Mouse (Mus musculus) right cerebral cortex, adult 2 months (tissue): ENCODE measurements around the gene Mfsd2b.

Experiments
- DNase-seq, 2 experiments: peaks; one replicate each; pipeline ENCODE4 v3.0.0; 2021 to 2022; ENCODE audit warnings: low spot score in 2 of 2

Mfsd2b gene

GRCm38 (mm10) chr12:4873531-4873930 lies 628 bp downstream of the Mfsd2b start:
- DNase-seq, result no peak

- no peak for DNase-seq
Measured at GRCm38 (mm10) chr12:4872983-4873477, 1.1 kb downstream of the Mfsd2b start.

DNA sequence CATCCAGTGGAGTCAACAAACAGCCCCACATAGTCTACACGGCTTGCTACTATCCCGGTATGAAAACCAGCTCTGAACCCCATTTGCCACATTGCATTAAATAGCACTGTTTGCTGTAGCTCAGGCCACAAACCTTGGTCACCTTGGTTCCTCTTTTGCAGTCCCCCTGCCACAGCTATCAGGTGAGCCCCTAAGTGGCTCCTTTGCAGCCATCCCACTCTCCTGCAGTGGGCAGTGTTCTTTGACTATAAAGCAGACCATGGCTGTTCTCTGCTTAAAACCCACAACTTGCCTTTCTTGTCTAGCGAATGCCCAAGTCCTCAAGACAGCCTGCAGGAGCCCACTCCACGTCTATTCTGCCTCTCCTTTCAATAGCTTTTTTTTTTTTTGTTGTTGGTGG lies 1.9 kb downstream of the Mfsd2b start:
- no peak for DNase-seq

GRCm38 (mm10) chr12:4871260-4871659 lies 2.9 kb downstream of the Mfsd2b start:
- no peak for DNase-seq

GRCm38 (mm10) chr12:4868924-4869323 lies 5.2 kb downstream of the Mfsd2b start:
- DNase-seq, result no peak

DNA sequence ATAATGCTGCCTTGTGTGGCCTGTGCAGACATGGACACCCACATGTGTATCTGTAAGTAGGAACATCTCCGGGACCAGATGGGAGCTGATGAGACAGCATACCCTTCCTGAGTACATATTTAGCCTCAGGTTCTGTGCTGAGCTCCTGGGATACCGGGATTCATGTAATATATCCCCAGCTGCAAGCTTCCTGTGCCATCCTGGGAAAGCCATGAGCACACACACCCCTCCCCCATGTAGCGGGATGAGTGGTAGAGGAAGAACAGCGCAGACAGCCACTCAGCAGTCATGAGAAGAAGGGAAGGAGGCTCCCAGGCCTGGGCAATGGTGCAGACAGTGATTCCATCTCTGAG lies 9.8 kb downstream of the Mfsd2b start:
- DNase-seq, result peak; percentile 55 to 57

DNA sequence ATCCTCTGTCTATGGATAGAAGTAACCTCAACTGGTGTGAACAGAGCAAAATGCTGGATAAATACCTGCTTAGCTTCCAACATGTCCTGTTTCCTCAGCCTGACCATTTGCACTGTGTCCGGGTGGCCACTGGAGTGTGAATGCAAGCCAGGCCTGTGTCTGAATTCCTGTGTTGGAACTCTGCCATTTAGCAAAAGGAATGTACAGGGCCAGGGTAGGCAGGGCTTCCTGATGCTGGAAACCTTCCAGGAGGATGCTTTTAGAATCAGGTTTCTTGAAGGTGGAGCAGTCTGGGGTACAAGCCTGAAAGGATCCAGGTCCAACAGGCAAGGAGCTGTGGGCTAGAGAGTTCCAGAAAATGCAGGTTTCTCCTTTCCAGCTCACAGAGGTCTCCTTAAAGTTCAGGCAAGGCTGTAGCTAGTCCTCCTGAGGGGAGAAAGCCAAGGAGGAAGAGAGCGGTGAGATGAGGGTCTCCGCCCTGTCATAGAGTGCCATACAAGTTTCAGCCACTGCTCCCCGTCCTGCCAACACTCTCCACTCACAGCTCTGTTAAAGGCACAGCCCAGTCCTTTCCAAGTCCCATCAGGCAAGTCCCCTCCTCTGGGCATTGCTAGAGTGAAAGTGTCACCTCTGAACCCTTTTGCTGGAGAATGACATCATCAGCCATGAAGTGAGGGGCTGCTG lies 10.4 kb downstream of the Mfsd2b start:
- DNase-seq, result peak in 1 of 2 experiments; percentile 15

- DNase-seq, result no peak
Measured at GRCm38 (mm10) chr12:4862672-4863071, 11.5 kb downstream of the Mfsd2b start.

DNA sequence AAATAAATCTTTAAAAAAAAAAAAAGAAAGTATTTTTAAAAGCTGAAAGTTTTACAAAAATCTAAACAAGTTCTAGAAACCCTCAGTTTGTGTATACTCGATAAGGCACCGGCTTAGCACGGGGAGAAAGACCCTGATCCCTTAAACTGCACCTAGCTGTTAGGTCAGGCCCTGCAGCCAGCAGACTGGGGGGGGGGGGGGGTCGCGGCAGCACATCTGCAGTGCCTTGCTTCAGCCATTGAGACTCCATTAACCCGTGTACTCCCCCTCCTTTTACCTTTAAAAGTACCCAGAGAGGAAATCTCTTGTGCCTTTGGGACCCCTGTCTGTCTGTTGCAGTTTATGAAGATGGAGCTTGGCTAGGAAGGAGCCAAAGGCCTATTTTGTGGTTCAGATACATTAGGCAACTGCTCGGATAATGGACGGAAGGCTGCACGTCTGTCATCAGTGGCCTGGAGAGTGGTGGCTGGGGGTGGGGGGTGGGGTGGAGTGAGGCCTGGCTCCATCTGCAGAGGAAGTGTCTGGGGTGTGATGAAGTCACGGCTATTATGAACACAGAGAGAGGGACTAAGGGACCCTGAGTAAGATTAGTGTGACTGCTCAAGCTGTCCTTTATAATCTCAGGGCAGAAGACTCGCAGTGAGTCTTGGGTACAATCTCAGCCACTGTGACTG lies 14.8 kb downstream of the Mfsd2b start:
- no peak for DNase-seq

- DNase-seq, result no peak
Measured at GRCm38 (mm10) chr12:4856834-4857233, 17.3 kb downstream of the Mfsd2b start.

DNA sequence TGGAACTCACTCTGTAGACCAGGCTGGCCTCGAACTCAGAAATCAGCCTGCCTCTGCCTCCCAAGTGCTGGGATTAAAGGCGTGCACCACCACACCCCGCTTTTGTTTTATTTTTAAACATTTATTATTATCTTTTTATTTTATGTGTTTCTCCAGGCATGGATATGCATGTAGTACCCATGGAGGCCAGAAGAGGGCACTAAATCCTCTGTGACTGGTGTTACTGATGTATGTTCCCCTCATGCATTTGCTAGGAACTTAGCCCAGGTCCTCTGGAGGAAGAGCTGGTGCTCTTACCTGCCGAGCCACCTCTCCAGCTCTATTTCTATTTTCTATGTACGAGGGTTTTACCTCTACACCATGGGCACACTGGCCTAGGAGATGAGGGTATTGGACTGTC lies 18.0 kb downstream of the Mfsd2b start:
- no peak for DNase-seq

GRCm38 (mm10) chr12:4843741-4844140 lies 30.4 kb downstream of the Mfsd2b start:
- DNase-seq, result peak in 1 of 2 experiments; percentile 33

DNA sequence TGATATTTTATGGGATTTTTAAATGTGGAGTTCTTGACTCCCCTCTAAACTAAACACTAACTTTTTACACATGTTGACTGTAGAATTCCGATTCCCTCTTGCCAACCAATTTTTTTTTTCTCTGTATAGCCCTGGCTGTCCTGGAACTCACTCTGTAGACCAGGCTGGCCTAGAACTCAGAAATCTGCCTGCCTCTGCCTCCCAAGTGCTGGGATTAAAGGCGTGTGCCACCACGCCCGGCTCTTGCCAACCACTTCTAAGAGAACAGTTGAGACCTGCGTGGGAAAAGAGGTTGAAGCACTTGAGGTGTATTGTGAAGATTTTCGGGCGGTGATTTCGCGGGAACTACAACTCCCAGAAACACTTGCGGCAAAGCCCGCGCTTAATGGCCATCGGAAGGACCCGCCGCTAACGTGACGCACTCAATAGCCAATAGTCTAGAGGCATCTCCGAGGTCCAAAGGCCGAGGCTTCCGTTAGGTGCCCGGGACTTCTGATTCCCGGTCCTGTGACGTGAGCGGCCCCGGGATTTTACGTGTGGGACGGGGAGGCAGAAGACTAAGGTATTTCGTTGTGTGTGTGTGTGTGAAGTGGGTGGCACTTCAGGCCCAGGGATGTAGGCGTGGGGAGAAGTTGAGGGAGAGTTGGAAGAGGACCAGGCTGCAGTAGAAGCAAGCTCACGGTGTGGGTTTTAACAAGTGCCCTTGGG lies 31.1 kb downstream of the Mfsd2b start, which contains the start of gene Wdcp:
Gene Wdcp (plus strand): TSS at position 414 of the 708 bp plus-strand sequence.
- DNase-seq, result peak; percentile 93 to 94

DNA sequence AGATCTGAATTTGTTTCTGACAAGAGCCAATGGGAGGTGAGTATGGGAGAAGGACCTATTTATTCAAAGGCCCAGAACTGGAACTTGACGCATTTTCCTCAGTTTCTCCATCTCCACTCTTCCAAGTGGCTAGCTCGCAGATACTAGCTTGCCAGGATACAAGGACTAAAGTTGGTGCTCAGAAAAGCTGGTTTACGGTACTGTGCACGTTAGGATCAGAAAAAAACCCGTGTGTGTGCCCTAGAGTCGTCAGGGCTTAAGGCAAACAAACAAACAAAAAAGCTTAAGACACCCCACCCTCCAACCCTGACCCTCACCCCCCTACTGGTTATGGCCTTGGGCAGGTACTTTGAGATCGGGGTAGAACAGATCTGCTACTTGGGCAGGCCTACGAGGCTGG lies 31.7 kb downstream of the Mfsd2b start:
- no peak for DNase-seq

- DNase-seq, result peak; percentile 40
Measured at GRCm38 (mm10) chr12:4841392-4841887, 32.7 kb downstream of the Mfsd2b start, which contains the start of gene Fkbp1b. TSS of gene Fkbp1b (minus strand) at chr12:4841591.

GRCm38 (mm10) chr12:4840741-4841140 lies 33.4 kb downstream of the Mfsd2b start:
- no peak for DNase-seq

- no peak for DNase-seq
Measured at GRCm38 (mm10) chr12:4840010-4840409, 34.1 kb downstream of the Mfsd2b start.

DNA sequence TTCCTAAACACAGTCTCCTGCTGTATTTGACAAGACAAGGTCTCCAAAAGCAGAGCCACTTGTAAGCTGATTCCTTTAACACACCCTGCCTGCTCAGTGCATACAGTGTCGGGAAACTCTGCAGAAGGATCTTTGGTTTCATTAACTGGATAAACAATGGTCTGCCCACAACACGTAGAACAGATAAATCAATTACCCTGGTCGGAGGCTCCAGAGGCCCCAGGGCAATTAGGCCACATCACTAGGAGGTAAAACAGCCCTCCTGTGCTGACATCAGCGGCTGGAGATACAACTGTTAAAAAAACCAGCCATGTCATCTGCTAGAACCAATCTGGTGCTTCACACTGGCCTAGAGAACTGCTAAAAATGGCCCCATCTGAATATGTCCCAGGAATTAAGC lies 37.2 kb downstream of the Mfsd2b start:
- DNase-seq, result no peak

GRCm38 (mm10) chr12:4827256-4827655 lies 46.9 kb downstream of the Mfsd2b start:
- DNase-seq, result no peak

GRCm38 (mm10) chr12:4817361-4818101 lies 56.6 kb downstream of the Mfsd2b start, which contains the start of gene Sf3b6:
TSS of gene Sf3b6 (plus strand) at chr12:4817544.
- DNase-seq, result peak; percentile 97

- DNase-seq, result no peak
Measured at GRCm38 (mm10) chr12:4816680-4817360, 57.3 kb downstream of the Mfsd2b start.
